Mouse (Mus musculus): ENCODE measurements around the gene Cd177. TPM values are rescaled to one million over a fixed set of nuclear protein-coding genes. Genes with fewer than 3 reads are reported as not detected.
"Not testable (repeated sequence)": the region's sequence is repeated elsewhere in the genome, so short reads cannot be mapped to it uniquely, and the experiment has no call there.

Cd177 gene
- polyA plus RNA-seq, 1 experiment from 2014 or later: 1.3 TPM

DNA sequence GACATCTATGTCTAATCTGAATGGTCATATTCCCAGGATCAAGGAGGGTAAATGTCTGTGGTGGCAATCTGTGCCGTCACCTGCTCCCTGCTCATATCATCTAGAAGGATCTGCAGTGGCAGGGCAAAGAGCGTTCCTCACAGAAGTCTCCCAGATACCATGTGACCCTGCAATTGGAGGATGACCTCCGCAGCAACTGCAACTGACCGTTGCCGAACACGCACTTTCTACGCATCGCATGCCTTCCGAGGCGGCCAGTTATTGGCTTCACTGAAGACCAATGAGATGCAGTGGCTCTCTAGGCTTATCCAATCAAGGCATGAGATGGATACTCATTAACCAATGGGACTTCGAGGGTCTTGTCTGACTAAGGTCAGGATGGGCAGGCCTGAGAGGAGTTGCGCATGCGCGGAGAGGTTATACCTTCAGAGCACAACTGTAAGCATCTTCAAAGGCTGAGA, 51.2 kb downstream of the Cd177 start, which contains the start of gene BC049730:
Gene BC049730 (plus strand): TSS at position 411 of the 461 bp plus-strand sequence.
- Histone ChIP-seq H3K4me2 (replicated peaks; ENCODE audit: low read depth, low read length) (no peak within 1 kb of the TSS), H3K9me3 (ENCODE audit: control insufficient read depth, low read depth, low read length) (no peaks in the 10 kb centered on the region), H3K4me1 (ENCODE audit: control insufficient read depth, insufficient read depth, low read length) (no peaks in the 10 kb centered on the region), H3K4me3 (ENCODE audit: low read depth, low read length) (no peak within 1 kb of the TSS), H3K27ac (ENCODE audit: low read length) (no peak within 1 kb of the TSS), H3K27me3 (ENCODE audit: control insufficient read depth, insufficient read depth, low read length) (no peaks in the 10 kb centered on the region), H3K9ac (replicated peaks; ENCODE audit: low read depth, low read length) (no peak within 1 kb of the TSS), H3K36me3 (ENCODE audit: control insufficient read depth, insufficient read depth, low read length) (no peaks in the 10 kb centered on the region)
- ATAC-seq (ENCODE audit: insufficient number of reproducible peaks, insufficient read depth, low FRiP score, low read depth): no peak
- 92% methylated on average over 14 of the region's 14 CpGs for WGBS

DNA sequence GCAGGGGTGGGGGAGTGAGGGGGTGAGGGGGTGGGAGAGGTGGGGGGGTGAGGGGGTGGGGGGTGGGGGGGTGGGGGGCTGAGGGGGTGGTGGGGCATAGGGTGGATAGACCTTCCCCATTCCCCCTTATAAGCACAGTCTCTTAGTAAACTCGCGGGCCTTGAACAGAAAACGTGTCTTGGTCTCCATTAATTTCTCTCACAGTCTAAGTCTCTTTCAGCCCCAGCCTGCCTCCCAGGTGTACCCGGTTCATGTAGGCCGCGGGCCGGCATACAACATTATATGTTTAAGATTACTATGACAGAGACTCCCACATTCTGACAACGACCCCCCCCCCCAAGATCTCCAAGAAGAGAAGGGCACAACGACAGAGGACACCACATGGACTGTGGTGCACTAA, 57.3 kb downstream of the Cd177 start:
- WGBS: 70% methylated on average over 9 of the region's 9 CpGs
- H3K36me3 ChIP-seq (ENCODE audit: control insufficient read depth, insufficient read depth, low read length); H3K27ac ChIP-seq (ENCODE audit: low read length): not testable (repeated sequence)

DNA sequence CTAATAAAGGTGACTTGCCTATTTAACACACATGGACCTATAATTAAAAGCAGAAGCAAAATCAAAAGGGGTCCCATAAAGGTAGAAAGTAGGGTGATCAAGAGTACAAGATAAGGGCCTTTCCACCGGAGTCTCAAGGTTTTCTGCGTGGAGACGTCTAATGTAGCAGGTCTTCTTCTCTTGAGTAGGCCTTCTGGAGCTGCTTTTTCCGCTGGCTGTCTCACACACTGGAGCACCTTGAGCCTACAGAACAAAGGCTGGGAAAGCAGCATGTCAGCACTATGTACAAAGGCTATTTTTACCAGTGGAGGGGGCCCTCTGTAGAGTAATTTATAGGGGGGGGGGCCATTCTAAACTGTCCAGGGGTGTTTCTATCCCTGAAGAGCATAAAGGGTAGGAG, 62.2 kb downstream of the Cd177 start:
- H3K4me3 ChIP-seq (ENCODE audit: low read depth, low read length); H3K9me3 ChIP-seq (ENCODE audit: control insufficient read depth, low read depth, low read length); H3K27ac ChIP-seq (ENCODE audit: low read length); H3K4me2 ChIP-seq (replicated peaks; ENCODE audit: low read depth, low read length); H3K4me1 ChIP-seq (ENCODE audit: control insufficient read depth, insufficient read depth, low read length); ATAC-seq (ENCODE audit: insufficient number of reproducible peaks, insufficient read depth, low FRiP score, low read depth); H3K36me3 ChIP-seq (ENCODE audit: control insufficient read depth, insufficient read depth, low read length); H3K27me3 ChIP-seq (ENCODE audit: control insufficient read depth, insufficient read depth, low read length); H3K9ac ChIP-seq (replicated peaks; ENCODE audit: low read depth, low read length): not testable (repeated sequence)
- WGBS: 94% methylated on average over 4 of the region's 4 CpGs

More for the DNA sequence above, 57.3 kb downstream of the Cd177 start:
- H3K4me1 ChIP-seq (ENCODE audit: control insufficient read depth, insufficient read depth, low read length); H3K9ac ChIP-seq (replicated peaks; ENCODE audit: low read depth, low read length); H3K9me3 ChIP-seq (ENCODE audit: control insufficient read depth, low read depth, low read length); H3K4me2 ChIP-seq (replicated peaks; ENCODE audit: low read depth, low read length); ATAC-seq (ENCODE audit: insufficient number of reproducible peaks, insufficient read depth, low FRiP score, low read depth); H3K4me3 ChIP-seq (ENCODE audit: low read depth, low read length); H3K27me3 ChIP-seq (ENCODE audit: control insufficient read depth, insufficient read depth, low read length): not testable (repeated sequence)

Other genes starting within 250 kb of the Cd177 start
- gene AC161166.1, start 247.9 kb downstream of the Cd177 start, polyA plus RNA-seq (2014; fragmentation: Nextera tagmentation; extraction: Ambion mirVana): 0.21 and 0.29 TPM in 2 replicates
- 8.9 and 9.0 TPM in 2 replicates for gene Irgq, start 229.6 kb downstream of the Cd177 start, polyA plus RNA-seq (2014; fragmentation: Nextera tagmentation; extraction: Ambion mirVana)
- gene Pinlyp, start 214.2 kb downstream of the Cd177 start, polyA plus RNA-seq (2014; fragmentation: Nextera tagmentation; extraction: Ambion mirVana): 0.73 and 1.3 TPM in 2 replicates
- 93.0 and 110 TPM in 2 replicates for gene Xrcc1, start 214.0 kb downstream of the Cd177 start, polyA plus RNA-seq (2014; fragmentation: Nextera tagmentation; extraction: Ambion mirVana)
- 36.6 and 40.1 TPM in 2 replicates for gene Ethe1, start 172.8 kb downstream of the Cd177 start, polyA plus RNA-seq (2014; fragmentation: Nextera tagmentation; extraction: Ambion mirVana)
- 3.5 and 4.0 TPM in 2 replicates for gene Zfp575, start 172.7 kb downstream of the Cd177 start, polyA plus RNA-seq (2014; fragmentation: Nextera tagmentation; extraction: Ambion mirVana)
- 0.64 and 1.1 TPM in 2 replicates for gene Phldb3, start 149.5 kb downstream of the Cd177 start, polyA plus RNA-seq (2014; fragmentation: Nextera tagmentation; extraction: Ambion mirVana)
- 9.8 and 13.7 TPM in 2 replicates for gene Lypd3, start 123.8 kb downstream of the Cd177 start, polyA plus RNA-seq (2014; fragmentation: Nextera tagmentation; extraction: Ambion mirVana)
- not detected in 2 replicates for gene Tex101, start 83.6 kb downstream of the Cd177 start, polyA plus RNA-seq (2014; fragmentation: Nextera tagmentation; extraction: Ambion mirVana)
- gene BC049730, start 51.1 kb downstream of the Cd177 start, polyA plus RNA-seq (2014; fragmentation: Nextera tagmentation; extraction: Ambion mirVana): not detected in 2 replicates
- gene Gm4763, start 33.4 kb downstream of the Cd177 start, polyA plus RNA-seq (2014; fragmentation: Nextera tagmentation; extraction: Ambion mirVana): not detected in 2 replicates
- not detected in 2 replicates for gene Ceacam10, start 16.9 kb upstream of the Cd177 start, polyA plus RNA-seq (2014; fragmentation: Nextera tagmentation; extraction: Ambion mirVana)
- 15.6 and 16.7 TPM in 2 replicates for gene Gm9844, start 101.9 kb upstream of the Cd177 start, polyA plus RNA-seq (2014; fragmentation: Nextera tagmentation; extraction: Ambion mirVana)
- gene Lypd4, start 109.6 kb upstream of the Cd177 start, polyA plus RNA-seq (2014; fragmentation: Nextera tagmentation; extraction: Ambion mirVana): not detected in 2 replicates
- gene Dmrtc2, start 109.7 kb upstream of the Cd177 start, polyA plus RNA-seq (2014; fragmentation: Nextera tagmentation; extraction: Ambion mirVana): not detected in 2 replicates
- 3,189 and 3,445 TPM in 2 replicates for gene Rps19, start 124.1 kb upstream of the Cd177 start, polyA plus RNA-seq (2014; fragmentation: Nextera tagmentation; extraction: Ambion mirVana)
- 0.33 TPM in 1 of 2 replicates, not detected in the other for gene Cd79a, start 137.1 kb upstream of the Cd177 start, polyA plus RNA-seq (2014; fragmentation: Nextera tagmentation; extraction: Ambion mirVana)
- gene Arhgef1, start 142.6 kb upstream of the Cd177 start, polyA plus RNA-seq (2014; fragmentation: Nextera tagmentation; extraction: Ambion mirVana): 88.8 and 89.9 TPM in 2 replicates
- not detected in 2 replicates for gene Gm4881, start 184.2 kb upstream of the Cd177 start, polyA plus RNA-seq (2014; fragmentation: Nextera tagmentation; extraction: Ambion mirVana)
- gene Rabac1, start 212.4 kb upstream of the Cd177 start, polyA plus RNA-seq (2014; fragmentation: Nextera tagmentation; extraction: Ambion mirVana): 191 and 198 TPM in 2 replicates
- 2.8 and 3.2 TPM in 2 replicates for gene Atp1a3, start 245.6 kb upstream of the Cd177 start, polyA plus RNA-seq (2014; fragmentation: Nextera tagmentation; extraction: Ambion mirVana)